18 mouse cellular contexts compared by ENCODE assay signal in genomic region chr5:33343571-33343970, GRCm38 (mm10). TPM values are rescaled to one million over a fixed set of nuclear protein-coding genes. Genes with fewer than 3 reads are reported as not detected.
A peak's percentile ranks its signal among the peaks of the same experiment; 100 is the strongest.
DNase-seq lines count a peak whose midpoint lies in the region; ATAC-seq and TF ChIP-seq lines count a peak whose summit lies in the region.
"Had no signal": no experiment of that assay in that cellular context is flagged by ENCODE, and none has a peak within 500 bp of the region (broad histone marks: within the 10 kb centered on the region; RNA-seq: fewer than 3 reads in every experiment).

No protein-coding gene starts in this region.

- no peak for TF ChIP-seq POLR2A in embryonic fibroblast, embryonic 13.5 days (IDR thresholded peaks at IDR 0.05; ENCODE audit: low read depth, low read length)

- peaks cover 25% of the 10 kb centered on the region for H3K36me3 ChIP-seq in liver, embryonic 12.5 days
- H3K36me3 ChIP-seq in liver, embryonic 11.5 days (ENCODE audit: control insufficient read depth, insufficient read depth, low read length), result no peaks in the 10 kb centered on the region; the same call in 1 of the 2 replicates
- H3K36me3 ChIP-seq in neural tube, embryonic 15.5 days, result no peaks in the 10 kb centered on the region

- DNase-seq in kidney, adult 11 months, result peak; percentile 54
- no peak for DNase-seq in kidney, postnatal 10 days
- DNase-seq in liver, embryonic 11.5 days (ENCODE audit: low spot score), result no peak
- peak; percentile 54 to 65 for DNase-seq in kidney, postnatal 36 days
- DNase-seq: adrenal gland, postnatal 14 days; cerebellum, postnatal 25 days; gastrocnemius, adult 2 months; lung, adult 18-20 months; thymus, adult 2 months had no signal

- H3K4me2 ChIP-seq in liver, embryonic 12.5 days, result peak overlapping the region; percentile 21; the same call in 1 of the 2 replicates
- no peak overlapping the region for H3K4me2 ChIP-seq in liver, embryonic 11.5 days
- H3K4me2 ChIP-seq in neural tube, embryonic 15.5 days, result no peak overlapping the region
- H3K4me2 ChIP-seq: hindbrain, embryonic 14.5 days; intestine, embryonic 15.5 days; limb, embryonic 12.5 days; midbrain, embryonic 12.5 days had no signal

- no peaks in the 10 kb centered on the region for H3K27me3 ChIP-seq in liver, embryonic 12.5 days (replicated peaks)
- no peaks in the 10 kb centered on the region for H3K27me3 ChIP-seq in liver, embryonic 11.5 days (replicated peaks; ENCODE audit: control insufficient read depth, insufficient read depth, low read length)
- no peaks in the 10 kb centered on the region for H3K27me3 ChIP-seq in neural tube, embryonic 15.5 days (replicated peaks)
- H3K27me3 ChIP-seq: intestine, embryonic 15.5 days; limb, embryonic 12.5 days; midbrain, embryonic 12.5 days had no signal

- peaks cover 46% of the 10 kb centered on the region for H3K4me1 ChIP-seq in liver, embryonic 12.5 days
- H3K4me1 ChIP-seq in liver, embryonic 11.5 days (replicated peaks; ENCODE audit: control insufficient read depth, insufficient read depth, low read length), result peaks cover 18% of the 10 kb centered on the region
- peaks cover 20% of the 10 kb centered on the region for H3K4me1 ChIP-seq in embryonic fibroblast, embryonic 13.5 days (ENCODE audit: control insufficient read depth, insufficient read depth, low read length)
- H3K4me1 ChIP-seq in neural tube, embryonic 15.5 days, result peaks cover 7% of the 10 kb centered on the region; the same call in 1 of the 2 replicates
- H3K4me1 ChIP-seq: intestine, embryonic 15.5 days; limb, embryonic 12.5 days; midbrain, embryonic 12.5 days had no signal

- ATAC-seq in liver, embryonic 12.5 days, result no peak
- no peak for ATAC-seq in liver, embryonic 11.5 days (replicated peaks; ENCODE audit: low FRiP score)
- ATAC-seq in neural tube, embryonic 15.5 days (ENCODE audit: low FRiP score), result no peak
- ATAC-seq: forebrain, embryonic 14.5 days; intestine, embryonic 15.5 days had no signal

- H3K4me3 ChIP-seq in liver, embryonic 12.5 days, result no peak overlapping the region
- no peak overlapping the region for H3K4me3 ChIP-seq in liver, embryonic 11.5 days (ENCODE audit: low read depth, low read length)
- no peak overlapping the region for H3K4me3 ChIP-seq in embryonic fibroblast, embryonic 13.5 days (ENCODE audit: insufficient read depth, low read length)
- H3K4me3 ChIP-seq in neural tube, embryonic 15.5 days (replicated peaks), result no peak overlapping the region
- H3K4me3 ChIP-seq: gastrocnemius, adult 2 months; intestine, embryonic 15.5 days; limb, embryonic 12.5 days; midbrain, embryonic 12.5 days had no signal

- no peaks in the 10 kb centered on the region for H3K9me3 ChIP-seq in liver, embryonic 12.5 days (replicated peaks)
- no peaks in the 10 kb centered on the region for H3K9me3 ChIP-seq in liver, embryonic 11.5 days (ENCODE audit: control insufficient read depth, low read length)
- H3K9me3 ChIP-seq in neural tube, embryonic 15.5 days (replicated peaks), result no peaks in the 10 kb centered on the region
- H3K9me3 ChIP-seq: intestine, embryonic 15.5 days; limb, embryonic 12.5 days; midbrain, embryonic 12.5 days had no signal

- TF ChIP-seq CTCF in embryonic fibroblast, embryonic 13.5 days (IDR thresholded peaks at IDR 0.05; ENCODE audit: borderline replicate concordance, insufficient read depth, low read length), result no peak

- no peak overlapping the region for H3K9ac ChIP-seq in liver, embryonic 12.5 days
- H3K9ac ChIP-seq in liver, embryonic 11.5 days (ENCODE audit: low read depth, low read length), result no peak overlapping the region
- no peak overlapping the region for H3K9ac ChIP-seq in neural tube, embryonic 15.5 days (replicated peaks)
- H3K9ac ChIP-seq: hindbrain, embryonic 14.5 days; intestine, embryonic 15.5 days; limb, embryonic 12.5 days; midbrain, embryonic 12.5 days had no signal

- H3K27ac ChIP-seq in liver, embryonic 12.5 days, result no peak overlapping the region
- H3K27ac ChIP-seq in liver, embryonic 11.5 days (ENCODE audit: low read depth, low read length), result no peak overlapping the region
- H3K27ac ChIP-seq in embryonic fibroblast, embryonic 13.5 days (ENCODE audit: insufficient read depth, low read length), result peak overlapping the region; percentile 91
- H3K27ac ChIP-seq in neural tube, embryonic 15.5 days (replicated peaks), result no peak overlapping the region
- H3K27ac ChIP-seq: hindbrain, embryonic 14.5 days; intestine, embryonic 15.5 days; limb, embryonic 12.5 days; midbrain, embryonic 12.5 days; stomach, postnatal 0 days had no signal

RNA-seq across cellular contexts. Expression of gene Maea, which starts 8.3 kb away (rescaled TPM):
- 64.2 and 67.7 TPM in 2 replicates for polyA plus RNA-seq in liver, embryonic 12.5 days (2016; fragmentation: Nextera tagmentation; extraction: Ambion mirVana)
- 103 and 106 TPM in 2 replicates for polyA plus RNA-seq in liver, embryonic 11.5 days (2014; fragmentation: Nextera tagmentation; extraction: Ambion mirVana)
- polyA plus RNA-seq in embryonic fibroblast, embryonic 13.5 days (2011; ENCODE audit: insufficient read length, low read depth, missing spikeins), result 135 and 148 TPM in 2 replicates
- 126 and 128 TPM in 2 replicates for polyA plus RNA-seq in neural tube, embryonic 15.5 days (2015; fragmentation: Nextera tagmentation; extraction: Ambion mirVana)

RNA-seq across cellular contexts. Expression of gene Uvssa, which starts 34.8 kb away (rescaled TPM):
- 3.5 and 3.6 TPM in 2 replicates for polyA plus RNA-seq in liver, embryonic 12.5 days (2016; fragmentation: Nextera tagmentation; extraction: Ambion mirVana)
- 4.9 and 5.6 TPM in 2 replicates for polyA plus RNA-seq in liver, embryonic 11.5 days (2014; fragmentation: Nextera tagmentation; extraction: Ambion mirVana)
- 11.9 and 15.0 TPM in 2 replicates for polyA plus RNA-seq in embryonic fibroblast, embryonic 13.5 days (2011; ENCODE audit: insufficient read length, low read depth, missing spikeins)
- 7.6 and 7.8 TPM in 2 replicates for polyA plus RNA-seq in neural tube, embryonic 15.5 days (2015; fragmentation: Nextera tagmentation; extraction: Ambion mirVana)

Comparison
In these comparisons a context has a peak if more than half of its experiments do, and no peak if none do; other contexts are left out.
1. DNase-seq: peak in kidney, adult 11 months (single experiment) and kidney, postnatal 36 days (2 of 2); none in kidney, postnatal 10 days (single experiment) and liver, embryonic 11.5 days (single experiment).